Mouse (Mus musculus): ENCODE data around the gene Pik3r5.

DNA sequence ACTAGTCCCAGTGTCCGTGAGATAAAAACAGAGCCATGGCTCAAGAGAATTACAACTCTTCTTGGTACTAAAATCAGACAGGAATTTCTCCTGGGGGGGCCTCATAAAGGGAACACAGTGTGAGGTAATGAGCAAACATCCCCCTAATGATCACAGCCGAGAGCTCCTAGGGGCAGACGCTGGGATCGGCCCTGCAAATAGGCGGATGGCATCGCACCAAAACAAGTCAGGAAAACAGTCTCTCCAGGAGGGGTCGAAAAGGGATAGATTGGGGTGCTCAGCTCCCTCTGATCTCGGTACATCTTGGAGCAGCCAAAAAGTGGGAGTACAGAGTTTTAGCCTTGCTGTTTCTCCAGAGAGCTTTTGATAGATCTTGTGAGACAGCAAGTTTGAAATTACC, 42.3 kb upstream of the Pik3r5 start:
- TF ChIP-seq CTCF (IDR thresholded peaks at IDR 0.05; ENCODE audit: extremely low read depth, insufficient read depth, insufficient read length, insufficient replicate concordance) (no peak), POLR2A (IDR thresholded peaks at IDR 0.05; ENCODE audit: low read depth, low read length) (no peak)
